Mouse (Mus musculus): ENCODE measurements around the gene Ticam1. TPM values are rescaled to one million over a fixed set of nuclear protein-coding genes. Genes with fewer than 3 reads are reported as not detected.
"Not testable (repeated sequence)": the region's sequence is repeated elsewhere in the genome, so short reads cannot be mapped to it uniquely, and the experiment has no call there.

Ticam1 gene
- total RNA-seq, 4 experiments from 2014 or later, result 5.7 to 8.4 (median 6.5) TPM

DNA sequence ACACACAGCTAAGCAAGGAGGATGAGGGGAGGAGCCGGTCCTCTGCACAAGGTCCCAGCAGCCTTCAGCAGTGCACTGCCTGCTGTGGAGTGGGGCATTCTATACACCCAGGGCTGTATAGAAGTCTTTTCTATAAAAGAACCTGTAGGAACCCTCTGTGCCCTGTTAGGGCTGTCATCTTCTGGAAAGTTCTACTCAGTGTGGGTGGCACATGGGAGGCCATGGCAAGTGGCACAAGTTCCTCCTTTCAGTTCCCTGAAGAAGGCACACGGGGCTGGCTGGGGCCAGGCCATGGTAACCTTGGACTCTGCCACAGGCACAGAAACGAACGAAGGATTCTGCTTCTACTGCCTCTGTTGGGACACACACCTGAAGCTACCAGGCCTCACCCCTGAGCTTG lies 11.6 kb downstream of the Ticam1 start:
- no peak for DNase-seq (ENCODE audit: low spot score in 2 of 2)

DNA sequence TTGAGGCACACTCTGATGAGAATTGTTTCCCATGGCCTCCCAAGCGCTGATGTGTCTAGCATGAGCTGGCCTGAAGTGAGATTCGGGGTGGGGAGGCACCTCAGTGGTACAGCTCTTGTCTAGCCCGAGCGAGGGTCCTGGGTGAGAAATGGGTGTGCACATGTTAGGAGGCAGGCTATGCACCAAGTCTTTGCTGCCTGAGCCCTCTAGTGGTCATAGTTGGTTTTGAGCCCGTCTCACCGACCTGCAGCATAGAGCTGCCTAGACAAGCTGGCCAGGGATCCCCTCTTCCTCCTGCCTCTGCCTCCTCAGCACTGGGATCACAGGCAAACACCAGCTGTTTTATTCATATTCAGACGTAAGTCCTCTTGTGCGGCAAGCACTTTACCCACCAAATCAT lies 12.6 kb downstream of the Ticam1 start:
- peak in 1 of 2 experiments; percentile 60 for DNase-seq (ENCODE audit: low spot score in 2 of 2)

DNA sequence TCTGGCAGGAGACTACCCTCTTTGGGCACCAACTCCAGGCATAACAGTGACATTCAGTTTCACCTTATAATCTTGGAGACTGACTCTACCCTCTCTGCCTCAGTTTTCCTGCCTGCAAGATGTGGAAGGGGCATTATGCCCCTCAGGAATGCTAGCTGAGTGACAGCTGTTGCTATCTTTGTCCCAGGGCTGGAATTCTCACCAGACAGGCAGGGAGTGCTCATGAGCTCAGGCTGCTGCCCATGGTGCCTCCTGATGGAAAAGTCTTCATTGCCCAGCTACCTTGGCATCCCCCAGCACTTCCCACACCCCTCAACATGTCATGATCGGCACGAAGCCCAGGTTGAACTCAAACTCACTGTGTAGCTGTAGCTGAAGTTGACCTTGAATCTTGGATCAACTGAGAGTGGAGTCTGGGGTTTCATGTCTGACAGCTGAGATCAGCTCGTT lies 13.9 kb downstream of the Ticam1 start:
- DNase-seq (ENCODE audit: low spot score in 2 of 2), result no peak

DNA sequence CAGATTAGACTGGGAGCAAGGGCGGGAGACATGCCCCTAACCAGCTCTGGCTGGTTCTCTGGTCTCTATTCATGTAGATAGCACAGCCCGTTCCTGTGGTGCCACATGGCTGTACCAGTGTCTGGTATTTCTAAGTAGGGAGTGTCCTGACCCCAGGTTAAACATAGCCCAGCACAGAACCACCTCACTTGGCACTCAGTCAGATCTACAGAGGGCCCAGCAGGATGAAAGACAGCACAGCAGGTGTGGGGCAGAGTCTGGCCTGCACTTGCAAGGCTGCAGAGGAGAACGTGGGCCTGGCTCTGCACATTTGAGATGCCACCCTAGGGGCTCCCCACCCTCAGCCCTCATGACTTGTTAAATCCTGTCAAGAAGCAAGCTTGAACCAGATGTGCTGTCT lies 15.4 kb downstream of the Ticam1 start:
- DNase-seq (ENCODE audit: low spot score in 2 of 2), result no peak

DNA sequence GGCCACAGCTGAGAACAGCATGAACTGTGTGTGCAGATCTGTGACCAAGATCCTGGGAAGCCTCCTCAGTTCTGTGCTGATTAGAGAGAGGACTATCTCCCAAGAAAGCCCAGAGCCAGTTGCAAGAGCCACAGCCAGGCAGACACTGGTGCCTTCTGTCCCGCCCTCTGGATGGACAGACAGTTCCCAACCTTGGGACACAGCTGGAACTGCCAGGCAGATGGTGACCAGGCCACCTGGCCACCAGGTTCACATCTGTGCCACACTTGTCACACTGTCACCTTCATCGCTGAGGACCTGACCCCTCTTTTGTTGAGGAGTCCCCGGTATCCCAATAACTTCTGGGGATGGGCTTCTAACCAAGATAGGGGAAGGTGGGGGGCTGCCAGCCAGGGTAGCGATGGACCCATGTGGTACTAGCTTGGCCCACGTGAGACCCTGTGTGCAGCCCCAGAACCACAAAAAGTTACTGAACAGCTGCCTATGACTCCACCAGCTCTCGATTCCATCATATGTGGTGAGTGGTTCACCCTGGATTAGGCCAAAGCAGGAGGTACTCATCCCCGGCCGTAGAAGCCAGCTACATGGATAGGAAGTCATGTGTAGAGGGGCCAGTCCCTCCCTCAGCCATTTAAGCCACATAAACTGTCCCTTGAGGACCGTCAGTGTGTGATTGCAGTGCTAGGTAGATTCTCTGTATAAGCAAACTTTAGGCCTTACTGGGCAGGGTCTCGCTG lies 17.1 kb downstream of the Ticam1 start:
- DNase-seq (ENCODE audit: low spot score in 2 of 2), result no peak

DNA sequence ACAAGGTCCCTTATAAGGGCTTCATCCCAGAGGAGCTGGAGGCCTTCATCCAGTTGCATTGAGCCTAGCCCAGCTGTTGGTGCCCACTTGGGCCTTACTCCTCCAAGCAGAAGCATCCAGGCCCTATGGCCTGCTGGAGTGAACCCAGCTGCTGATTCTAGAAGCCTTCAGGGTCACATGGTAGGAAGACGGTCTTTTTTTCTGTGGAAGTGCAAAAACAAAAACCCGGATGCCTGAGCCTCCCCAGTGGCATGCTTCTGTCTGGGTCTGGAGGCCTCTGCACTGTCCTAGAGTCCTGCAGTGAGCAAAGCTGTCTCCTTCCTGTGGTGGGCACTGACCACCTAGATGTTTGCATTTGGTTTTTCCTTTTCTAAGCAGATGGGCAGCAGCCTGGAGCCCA lies 17.8 kb downstream of the Ticam1 start:
- not testable (repeated sequence) for DNase-seq (ENCODE audit: low spot score in 2 of 2)

DNA sequence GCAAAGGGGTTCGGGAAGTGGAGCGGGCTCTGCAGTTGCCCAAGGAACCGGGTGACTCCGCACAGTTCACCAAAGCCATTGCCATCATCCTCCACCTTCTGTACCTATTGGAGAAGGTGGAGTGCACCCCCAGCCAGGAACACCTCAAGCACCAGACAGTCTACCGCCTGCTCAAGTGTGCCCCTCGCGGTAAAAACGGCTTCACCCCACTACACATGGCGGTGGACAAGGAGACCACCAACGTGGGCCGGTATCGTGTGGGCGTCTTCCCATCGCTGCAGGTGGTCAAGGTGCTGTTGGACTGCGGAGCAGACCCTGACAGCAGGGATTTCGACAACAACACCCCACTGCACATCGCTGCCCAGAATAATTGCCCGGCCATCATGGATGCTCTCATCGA lies 18.3 kb downstream of the Ticam1 start:
- not testable (repeated sequence) for DNase-seq (ENCODE audit: low spot score in 2 of 2)

DNA sequence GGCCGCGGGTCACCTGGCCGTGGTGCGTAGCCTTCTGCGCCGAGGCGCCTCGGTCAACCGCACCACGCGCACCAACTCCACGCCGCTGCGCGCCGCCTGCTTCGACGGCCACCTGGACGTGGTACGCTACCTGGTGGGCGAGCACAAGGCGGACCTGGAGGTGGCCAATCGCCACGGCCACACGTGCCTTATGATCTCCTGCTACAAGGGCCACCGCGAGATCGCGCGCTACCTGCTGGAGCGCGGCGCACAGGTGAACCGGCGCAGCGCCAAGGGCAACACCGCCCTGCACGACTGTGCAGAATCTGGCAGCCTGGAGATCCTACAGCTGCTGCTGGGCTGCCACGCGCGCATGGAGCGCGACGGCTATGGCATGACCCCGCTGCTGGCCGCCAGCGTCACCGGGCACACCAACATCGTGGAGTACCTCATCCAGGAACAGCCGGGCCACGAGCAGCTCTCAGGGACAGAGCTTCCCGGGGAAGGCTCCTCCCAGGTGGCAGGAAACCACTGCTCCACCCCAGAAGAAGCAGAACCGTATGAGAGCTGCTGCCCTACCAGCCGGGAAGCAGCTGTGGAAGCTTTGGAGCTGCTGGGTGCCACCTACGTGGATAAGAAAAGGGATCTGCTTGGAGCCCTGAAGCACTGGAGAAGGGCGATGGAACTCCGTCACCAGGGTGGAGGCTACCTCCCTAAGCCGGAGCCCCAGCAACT lies 19.2 kb downstream of the Ticam1 start:
- no peak for DNase-seq (ENCODE audit: low spot score in 2 of 2)

DNA sequence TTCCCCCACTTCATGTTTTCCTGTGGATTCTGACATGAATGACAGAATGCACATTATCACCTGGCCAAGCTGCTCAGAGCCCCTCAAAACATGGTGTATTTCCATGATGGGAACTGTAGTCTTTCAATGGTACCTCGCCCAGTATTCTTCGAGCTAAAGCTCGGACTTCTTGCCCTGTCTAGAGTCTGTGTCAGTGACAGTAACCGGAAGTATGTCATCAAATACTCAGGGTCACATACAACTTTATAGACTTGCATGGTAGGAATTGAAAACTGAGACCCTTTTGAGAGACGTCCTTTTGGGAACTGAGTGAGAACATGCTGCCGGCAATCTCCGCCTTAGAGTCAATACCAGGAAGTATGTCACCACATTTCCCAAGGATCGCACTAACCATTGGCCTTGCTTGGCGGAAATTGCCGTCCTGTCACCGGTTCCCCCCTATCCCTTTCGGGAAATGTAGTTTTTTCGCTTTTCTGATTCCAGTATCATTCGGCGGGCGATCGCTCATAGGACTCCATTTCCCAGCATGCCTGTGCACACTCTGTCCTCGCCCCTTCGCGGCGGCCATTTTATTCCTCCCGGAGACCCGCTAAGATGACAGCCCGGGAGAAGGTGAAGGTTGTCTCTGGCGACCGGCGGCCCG lies 20.2 kb downstream of the Ticam1 start, which contains the start of gene Fem1a:
Gene Fem1a, plus strand, starts transcription at position 572 of the 643 bp plus-strand sequence.
- DNase-seq (ENCODE audit: low spot score in 2 of 2), result peak; percentile 86 to 97

DNA sequence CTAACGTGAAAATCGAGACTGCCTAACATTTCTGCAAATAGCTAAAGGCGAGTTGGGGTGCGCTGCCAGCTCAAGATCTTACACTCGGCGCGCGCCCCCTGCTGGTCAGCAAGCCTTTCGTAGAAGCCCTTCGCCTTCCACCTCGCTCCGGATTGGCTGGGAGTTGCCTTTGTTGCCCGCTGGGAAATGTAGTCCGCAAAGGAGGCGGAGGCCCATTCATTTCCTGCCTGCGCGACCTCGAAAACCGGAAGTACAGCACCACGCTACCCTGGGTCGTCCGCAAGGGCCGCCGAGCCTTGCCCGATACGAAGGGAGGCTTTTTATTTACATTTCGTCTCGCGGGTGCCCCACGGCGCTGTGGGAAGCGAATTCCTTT lies 20.7 kb downstream of the Ticam1 start:
- peak; percentile 97 for DNase-seq (ENCODE audit: low spot score in 2 of 2)

DNA sequence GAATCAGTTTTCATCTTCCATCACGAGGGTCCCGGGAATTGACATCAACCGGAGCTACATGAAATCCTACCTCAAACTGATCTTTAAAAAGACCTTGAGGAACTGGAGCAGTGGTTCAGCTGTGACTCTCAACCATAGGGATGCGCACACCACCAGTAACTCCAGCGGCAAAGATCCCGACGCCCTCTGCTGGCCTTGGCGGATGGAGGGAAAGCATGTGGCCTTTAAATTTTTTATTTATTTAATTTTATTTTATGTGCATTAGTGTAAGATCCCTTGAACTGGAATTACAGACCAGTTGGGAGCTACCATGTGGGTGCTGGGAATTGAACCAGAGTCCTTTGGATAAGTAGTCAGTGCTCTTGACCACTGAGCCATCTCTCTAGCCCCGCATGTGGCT lies 21.2 kb downstream of the Ticam1 start:
- DNase-seq (ENCODE audit: low spot score in 2 of 2), result no peak

DNA sequence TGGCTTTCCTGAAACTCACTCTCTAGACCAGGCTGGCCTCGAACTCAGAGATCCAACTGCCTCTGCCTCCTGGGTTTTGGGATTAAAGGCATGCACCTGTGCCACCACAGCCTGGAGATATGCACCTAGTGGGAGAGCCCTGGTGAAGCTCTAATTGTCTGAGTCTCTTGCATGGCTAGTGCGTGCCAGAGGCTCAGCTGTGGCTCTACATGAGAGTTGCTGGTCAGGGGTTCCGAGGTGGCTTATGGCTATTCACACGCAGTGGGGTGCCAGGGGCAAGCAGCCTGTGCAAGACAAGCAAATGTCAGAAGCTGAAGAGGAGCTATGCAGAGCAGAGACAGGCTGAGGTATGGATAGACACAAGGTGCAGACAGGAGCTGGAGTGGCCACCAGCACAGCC lies 21.9 kb downstream of the Ticam1 start:
- no peak for DNase-seq (ENCODE audit: low spot score in 2 of 2)

DNA sequence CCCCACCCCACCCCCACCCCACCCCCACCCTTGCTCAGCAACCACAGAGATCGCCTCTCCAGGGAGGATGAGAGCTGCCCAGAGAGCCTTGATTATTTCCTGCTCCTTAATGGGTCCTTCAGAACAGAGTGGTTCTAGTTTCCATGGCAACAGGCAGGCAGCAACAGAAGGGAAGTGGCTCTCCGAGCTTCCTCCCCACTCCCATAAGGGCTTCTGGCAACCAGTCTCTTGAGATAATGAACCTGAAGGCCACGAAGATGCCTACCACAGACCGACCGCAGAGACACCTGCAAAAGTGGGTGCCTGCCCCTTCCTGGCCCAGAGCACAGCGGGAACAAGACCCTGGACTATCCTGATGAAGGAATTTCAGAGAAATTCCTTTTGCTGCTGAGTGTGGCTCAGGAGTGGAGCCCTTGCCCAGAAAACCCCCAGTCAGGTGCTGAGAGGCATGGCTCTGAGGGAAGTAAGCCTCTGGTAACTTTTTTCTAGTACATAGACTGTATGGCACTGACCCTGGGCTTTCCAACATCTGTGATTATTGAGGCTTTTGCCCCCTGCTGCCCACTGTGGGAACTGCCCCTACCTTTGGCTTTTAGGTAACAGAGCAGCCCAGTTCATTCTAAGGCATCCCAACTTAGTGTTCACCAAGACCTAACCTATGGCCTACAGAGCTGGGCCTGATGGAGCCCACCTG lies 25.3 kb downstream of the Ticam1 start:
- DNase-seq (ENCODE audit: low spot score in 2 of 2), result peak; percentile 67 to 79

DNA sequence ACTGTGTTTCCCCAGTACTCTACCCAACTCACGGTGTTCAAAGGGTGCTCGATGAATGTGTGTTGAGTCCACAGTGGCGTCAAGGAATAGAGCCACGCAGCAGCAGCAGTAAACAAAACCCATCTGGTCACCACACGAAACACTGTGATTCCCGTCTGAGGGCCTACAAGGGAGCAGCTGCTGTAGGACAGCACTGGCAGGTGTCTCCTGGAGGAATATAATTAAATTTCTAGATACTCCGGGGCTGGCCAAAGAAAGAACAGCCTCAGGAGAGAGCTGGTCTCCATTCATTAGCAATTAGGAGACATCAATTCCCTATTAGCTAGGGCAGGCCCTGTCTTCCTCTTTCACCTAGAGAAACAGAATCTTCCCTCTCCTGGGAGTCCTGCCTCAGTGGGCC lies 31.0 kb downstream of the Ticam1 start:
- DNase-seq (ENCODE audit: low spot score in 2 of 2), result no peak

DNA sequence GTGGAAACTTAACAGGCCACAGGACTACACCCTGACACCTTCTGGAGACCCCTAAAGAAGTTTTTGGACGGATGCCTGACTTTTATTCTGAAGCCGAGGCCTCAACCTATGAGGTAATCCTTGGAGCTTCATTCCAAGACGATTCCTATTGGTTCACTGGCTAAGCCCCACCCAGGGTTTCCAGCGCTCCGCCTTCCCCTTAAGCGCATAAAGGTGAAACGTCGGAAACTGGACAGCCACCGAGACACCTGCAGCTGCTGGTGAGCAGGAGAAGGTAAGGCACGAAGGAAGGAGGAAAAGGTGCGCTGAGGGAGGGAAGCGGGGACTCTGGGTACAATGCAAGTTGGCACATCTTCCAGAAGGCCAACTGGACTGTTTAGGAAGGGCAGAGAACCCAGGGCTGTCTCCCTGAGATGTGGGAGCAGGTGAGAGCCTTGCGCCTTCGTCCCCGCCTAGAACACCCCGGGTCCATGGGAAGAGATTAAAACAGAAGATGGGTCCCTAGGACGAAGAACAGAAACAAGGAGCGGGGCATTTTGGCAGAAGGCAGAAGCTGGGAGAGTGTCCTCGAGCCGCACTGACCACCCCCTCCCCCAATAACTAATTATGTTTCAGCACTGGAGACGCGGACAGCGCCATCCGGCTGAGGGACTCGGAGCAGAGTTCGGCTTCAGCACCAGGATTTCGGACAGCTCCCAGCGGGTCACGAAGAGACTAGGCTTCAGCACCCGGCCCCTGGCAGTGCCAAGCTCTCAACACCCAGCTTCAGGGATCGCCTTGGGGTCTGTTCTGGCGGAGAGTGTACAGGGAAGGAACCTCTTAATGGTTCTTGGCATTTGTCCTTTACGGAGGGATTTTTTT lies 34.8 kb downstream of the Ticam1 start:
- peak; percentile 69 to 71 for DNase-seq (ENCODE audit: low spot score in 2 of 2)

DNA sequence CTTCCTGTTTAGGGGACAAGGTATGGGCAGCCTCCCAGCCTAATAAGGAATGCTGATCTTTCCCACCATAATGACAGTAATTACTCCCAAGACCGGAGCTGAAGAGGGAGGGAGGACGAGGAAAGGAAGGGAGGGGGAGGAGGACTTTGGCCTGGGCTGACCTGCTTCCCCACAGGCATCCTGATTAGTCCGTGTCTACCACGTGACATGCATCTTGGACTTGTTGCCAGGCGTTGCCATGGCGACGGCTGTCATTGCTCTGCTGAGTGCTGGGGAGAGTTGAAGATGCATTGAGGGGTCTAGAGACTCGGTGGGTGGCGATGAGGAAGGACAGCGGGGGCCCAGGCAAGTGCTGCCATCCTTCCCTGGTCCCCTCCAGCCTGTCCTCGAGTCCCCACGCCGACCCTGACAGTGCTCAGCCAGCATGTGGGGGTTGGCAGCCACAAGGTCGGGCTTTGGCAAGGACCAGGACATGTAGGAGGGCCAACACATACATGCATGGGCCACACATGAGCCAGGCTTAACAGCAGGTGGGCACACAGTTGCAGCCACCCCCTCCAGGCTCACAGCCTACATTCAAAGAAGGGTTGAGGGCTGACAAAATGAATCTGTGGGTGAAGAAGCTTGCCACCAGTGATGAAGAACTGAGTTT lies 42.6 kb downstream of the Ticam1 start:
- peak; percentile 63 to 88 for DNase-seq (ENCODE audit: low spot score in 2 of 2)

DNA sequence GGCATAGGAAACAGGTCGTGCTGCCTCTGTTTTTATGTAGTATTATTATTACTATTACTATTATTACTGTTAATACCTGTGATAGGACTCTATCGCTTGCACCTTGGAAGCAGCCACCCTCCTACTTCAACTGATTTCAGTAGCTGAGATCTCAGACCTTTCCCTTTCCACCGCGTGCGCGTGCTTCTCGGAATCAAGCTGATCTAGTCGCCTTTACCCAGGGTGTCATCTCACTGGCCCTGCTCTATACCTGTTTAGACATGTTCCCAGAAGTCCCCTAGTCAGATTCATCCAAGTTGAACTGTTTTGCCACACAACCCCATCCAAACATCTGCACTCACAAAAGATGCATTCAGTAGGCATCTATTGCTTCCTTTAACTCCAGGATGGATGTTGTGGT lies 43.2 kb downstream of the Ticam1 start:
- no peak for DNase-seq (ENCODE audit: low spot score in 2 of 2)

DNA sequence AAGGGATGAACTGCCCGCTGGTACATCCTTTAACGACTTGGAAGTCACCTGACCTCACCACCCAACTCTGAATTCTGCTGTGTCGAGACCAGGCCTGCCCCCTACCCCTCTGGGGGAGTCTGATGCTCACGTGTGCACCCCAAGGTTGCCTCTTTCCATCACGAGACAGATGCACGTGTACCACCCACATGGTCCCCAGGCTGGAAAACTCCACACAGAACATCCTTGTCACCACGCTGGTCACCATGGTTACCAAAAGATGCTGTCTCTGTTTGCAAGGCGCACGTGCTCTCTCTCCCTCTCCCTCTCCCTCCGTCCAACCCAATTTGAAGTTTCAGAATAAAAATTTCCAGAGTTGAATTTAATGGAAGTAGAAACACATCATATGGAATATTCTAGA lies 46.6 kb downstream of the Ticam1 start:
- DNase-seq (ENCODE audit: low spot score in 2 of 2), result peak; percentile 50 to 87

DNA sequence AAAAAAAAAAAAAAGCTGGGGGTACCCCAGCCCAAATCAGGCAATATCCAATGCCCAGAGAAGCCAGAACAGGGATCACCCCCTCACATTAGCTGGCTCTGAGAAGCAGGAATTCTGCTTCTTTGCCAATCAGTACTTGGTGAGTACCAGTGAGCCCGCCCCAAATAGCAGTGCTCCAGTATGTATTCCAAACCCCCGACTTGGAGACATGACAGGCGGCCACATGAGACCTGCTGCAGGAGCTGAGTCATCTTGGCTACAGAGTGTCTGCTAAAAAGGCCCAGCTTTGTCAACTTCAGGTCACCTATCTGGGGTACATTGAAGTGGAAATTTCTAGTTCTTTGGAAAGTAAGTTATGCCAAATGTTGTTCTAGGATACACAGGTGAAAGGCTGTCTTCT lies 50.0 kb downstream of the Ticam1 start:
- DNase-seq (ENCODE audit: low spot score in 2 of 2), result no peak

DNA sequence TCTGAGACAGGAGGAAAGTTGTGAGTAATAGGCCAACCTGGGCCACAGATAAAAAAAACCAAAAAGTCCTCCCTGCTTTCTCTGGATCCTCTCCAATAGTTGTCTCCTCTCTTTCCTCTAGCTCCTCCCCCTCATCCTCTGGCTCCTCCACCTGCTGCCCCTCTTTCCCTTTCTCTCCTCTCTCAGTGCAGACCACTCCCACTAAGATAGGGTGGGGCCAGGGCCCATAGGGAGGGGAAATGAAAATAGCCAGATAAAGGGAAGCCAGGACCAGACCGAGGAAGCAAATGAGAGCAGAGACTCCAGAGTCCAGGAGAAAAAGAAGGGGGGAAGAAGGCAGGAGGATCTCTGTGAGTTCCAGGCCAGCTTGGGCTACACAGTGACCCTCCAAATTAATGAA lies 51.7 kb downstream of the Ticam1 start:
- no peak for DNase-seq (ENCODE audit: low spot score in 2 of 2)

Measured in left cerebral cortex, adult 8-10 months (tissue).